Mouse (Mus musculus) thymus, postnatal 4 days (tissue): ENCODE data around the gene Amd2.

Experiments used
- DNase-seq: peaks from one replicate; pipeline ENCODE4 v3.0.0; 2021

Gene Amd2

DNA sequence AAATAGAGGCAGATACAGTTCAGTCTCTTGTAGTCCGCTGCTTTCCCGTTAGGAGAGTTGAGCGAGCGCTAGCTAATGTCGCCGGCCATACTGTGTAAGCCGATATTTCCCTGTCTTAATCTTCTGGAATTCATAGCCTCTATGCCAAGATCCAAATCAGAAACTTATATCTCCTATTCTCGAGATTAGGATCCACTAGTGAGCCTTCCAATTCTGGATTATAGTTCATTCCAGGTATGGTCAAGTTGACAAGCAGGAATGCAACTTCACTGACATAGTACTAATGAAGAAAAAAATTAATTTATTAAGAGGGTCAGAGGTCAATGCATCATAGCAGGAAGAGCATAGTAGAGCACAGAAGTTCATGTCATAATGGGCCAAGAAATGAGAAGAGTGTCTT is at the start of gene Amd2:
Gene Amd2 (minus strand): TSS at position 101 of the 400 bp plus-strand sequence.
- DNase-seq = no peak

DNA sequence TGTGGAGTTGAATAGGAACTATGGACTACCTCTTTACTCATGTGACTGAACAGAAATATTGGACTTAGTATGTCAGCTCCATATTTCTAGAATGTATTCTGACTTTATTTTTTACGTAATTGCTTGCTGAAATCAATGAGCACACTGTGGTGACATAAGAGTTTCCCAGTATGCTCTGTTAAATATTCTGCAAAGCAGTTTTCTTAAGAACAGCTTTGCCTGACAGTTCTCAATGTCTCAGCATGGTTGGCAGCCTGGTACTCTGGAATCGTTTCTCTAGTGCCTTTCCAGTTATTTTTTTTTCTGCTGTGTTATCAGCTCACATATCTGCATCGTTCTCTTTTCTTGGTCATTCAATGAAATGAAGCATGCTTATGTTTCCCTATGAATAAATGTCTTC is 49.6 kb upstream of the Amd2 start:
- no peak for DNase-seq

DNA sequence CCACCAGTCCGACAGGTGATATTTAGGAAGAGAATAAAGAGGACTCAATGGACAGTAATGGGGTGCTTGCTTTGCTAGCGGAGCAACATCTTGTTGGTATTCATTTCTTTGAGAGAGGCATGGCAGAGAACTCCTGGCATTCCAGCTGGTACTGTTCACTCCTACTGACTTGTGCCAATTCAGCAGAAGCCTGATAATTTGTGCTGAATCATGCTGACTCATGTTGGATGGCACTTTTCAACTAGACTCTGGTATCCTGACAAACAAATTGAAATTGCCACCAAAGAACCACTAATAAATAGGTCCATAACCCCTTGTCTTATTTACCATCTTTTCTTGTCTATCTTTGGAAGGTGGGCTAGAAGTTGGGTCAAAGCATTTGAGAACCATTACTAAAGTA is 25.9 kb upstream of the Amd2 start:
- DNase-seq = no peak

DNA sequence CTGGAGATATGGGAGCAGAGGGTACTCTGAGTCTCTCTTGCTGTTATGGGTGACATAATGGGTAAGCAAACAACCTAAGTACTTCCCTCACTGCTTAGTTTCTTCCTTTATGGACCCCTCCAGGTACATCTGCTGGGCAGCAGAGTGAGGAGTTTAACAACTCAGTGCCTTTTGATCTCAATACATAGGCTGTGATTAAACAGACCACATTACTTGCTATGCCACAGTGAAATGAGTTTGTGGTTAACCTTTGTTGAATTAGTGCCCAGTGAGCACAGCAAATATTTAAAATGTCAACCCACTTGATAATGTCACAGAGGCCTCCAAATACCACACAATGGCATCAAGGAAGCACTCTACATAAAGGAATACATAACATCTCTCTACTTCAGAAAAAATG is 2.6 kb upstream of the Amd2 start:
- no peak for DNase-seq
